Mouse (Mus musculus) cerebellum, adult 9-11 months (tissue): ENCODE measurements around the gene Cd200r3.

ENCODE experiments used
- DNase-seq: peaks from one replicate; pipeline ENCODE4 v3.0.0; 2022

Cd200r3 gene

GRCm38 (mm10) chr16:44943468-44943867 is at the start of gene Cd200r3:
Gene Cd200r3 (plus strand): TSS chr16:44943678.
- no peak for DNase-seq

GRCm38 (mm10) chr16:44932016-44932415 is 11.5 kb upstream of the Cd200r3 start:
- no peak for DNase-seq

- DNase-seq, result no peak
Measured at GRCm38 (mm10) chr16:44951360-44952114, 8.1 kb downstream of the Cd200r3 start.

GRCm38 (mm10) chr16:44962296-44962695 is 18.8 kb downstream of the Cd200r3 start:
- DNase-seq, result no peak

- no peak for DNase-seq
Measured at GRCm38 (mm10) chr16:44962777-44963176, 19.3 kb downstream of the Cd200r3 start.

GRCm38 (mm10) chr16:44964526-44965374 is 21.3 kb downstream of the Cd200r3 start:
- DNase-seq, result no peak

GRCm38 (mm10) chr16:44965428-44965827 is 21.9 kb downstream of the Cd200r3 start:
- DNase-seq, result no peak

GRCm38 (mm10) chr16:44965890-44966289 is 22.4 kb downstream of the Cd200r3 start:
- DNase-seq, result no peak

- no peak for DNase-seq
Measured at GRCm38 (mm10) chr16:44966891-44967290, 23.4 kb downstream of the Cd200r3 start.

- peak; percentile 75 for DNase-seq
Measured at GRCm38 (mm10) chr16:44968113-44968512, 24.6 kb downstream of the Cd200r3 start.

- DNase-seq, result no peak
Measured at GRCm38 (mm10) chr16:44970925-44971324, 27.4 kb downstream of the Cd200r3 start.

- DNase-seq, result no peak
Measured at GRCm38 (mm10) chr16:44974042-44974441, 30.6 kb downstream of the Cd200r3 start.

GRCm38 (mm10) chr16:44976081-44976480 is 32.6 kb downstream of the Cd200r3 start:
- DNase-seq, result no peak

GRCm38 (mm10) chr16:44976892-44977633 is 33.6 kb downstream of the Cd200r3 start:
- DNase-seq, result no peak

- no peak for DNase-seq
Measured at GRCm38 (mm10) chr16:44978193-44978592, 34.7 kb downstream of the Cd200r3 start.

GRCm38 (mm10) chr16:44979355-44979896 is 35.9 kb downstream of the Cd200r3 start:
- DNase-seq, result peak; percentile 88

GRCm38 (mm10) chr16:44982972-44983371 is 39.5 kb downstream of the Cd200r3 start:
- DNase-seq, result no peak

GRCm38 (mm10) chr16:44983379-44984060 is 40.0 kb downstream of the Cd200r3 start:
- DNase-seq, result no peak

- no peak for DNase-seq
Measured at GRCm38 (mm10) chr16:44984111-44984510, 40.6 kb downstream of the Cd200r3 start.

- no peak for DNase-seq
Measured at GRCm38 (mm10) chr16:44984925-44985324, 41.4 kb downstream of the Cd200r3 start.

GRCm38 (mm10) chr16:44986029-44986428 is 42.6 kb downstream of the Cd200r3 start:
- no peak for DNase-seq

GRCm38 (mm10) chr16:44988667-44989357 is 45.3 kb downstream of the Cd200r3 start:
- DNase-seq, result no peak
